Mouse (Mus musculus) brain, adult 2 months (tissue): Measurements from ENCODE around the gene Hoxb1.

Experiments
- DNase-seq: peaks from one replicate; pipeline ENCODE4 v3.0.0; 2011; ENCODE audit warnings: low read depth, low spot score

The Hoxb1 gene

GRCm38 (mm10) chr11:96404016-96404604 is 38.6 kb downstream of the Hoxb1 start:
- DNase-seq: no peak

GRCm38 (mm10) chr11:96404831-96405230 is 39.3 kb downstream of the Hoxb1 start:
- no peak for DNase-seq

- no peak for DNase-seq
Measured at GRCm38 (mm10) chr11:96405541-96405940, 40.0 kb downstream of the Hoxb1 start.

- DNase-seq: peak; percentile 29
Measured at GRCm38 (mm10) chr11:96407191-96408072, 41.9 kb downstream of the Hoxb1 start.

- DNase-seq: no peak
Measured at GRCm38 (mm10) chr11:96408234-96409010, 42.9 kb downstream of the Hoxb1 start.

- no peak for DNase-seq
Measured at GRCm38 (mm10) chr11:96411019-96411418, 45.5 kb downstream of the Hoxb1 start.

- no peak for DNase-seq
Measured at GRCm38 (mm10) chr11:96411934-96412333, 46.4 kb downstream of the Hoxb1 start.

GRCm38 (mm10) chr11:96412941-96413491 is 47.5 kb downstream of the Hoxb1 start:
- DNase-seq: no peak

GRCm38 (mm10) chr11:96413527-96413926 is 48.0 kb downstream of the Hoxb1 start:
- DNase-seq: peak; percentile 64

- no peak for DNase-seq
Measured at GRCm38 (mm10) chr11:96414002-96414401, 48.5 kb downstream of the Hoxb1 start.
